Mouse (Mus musculus): Measurements from ENCODE around the gene Angel1. TPM values are rescaled to one million over a fixed set of nuclear protein-coding genes. Genes with fewer than 3 reads are reported as not detected.

The Angel1 gene
- polyA plus RNA-seq, 1 experiment from 2014 or later = 4.2 TPM

DNA sequence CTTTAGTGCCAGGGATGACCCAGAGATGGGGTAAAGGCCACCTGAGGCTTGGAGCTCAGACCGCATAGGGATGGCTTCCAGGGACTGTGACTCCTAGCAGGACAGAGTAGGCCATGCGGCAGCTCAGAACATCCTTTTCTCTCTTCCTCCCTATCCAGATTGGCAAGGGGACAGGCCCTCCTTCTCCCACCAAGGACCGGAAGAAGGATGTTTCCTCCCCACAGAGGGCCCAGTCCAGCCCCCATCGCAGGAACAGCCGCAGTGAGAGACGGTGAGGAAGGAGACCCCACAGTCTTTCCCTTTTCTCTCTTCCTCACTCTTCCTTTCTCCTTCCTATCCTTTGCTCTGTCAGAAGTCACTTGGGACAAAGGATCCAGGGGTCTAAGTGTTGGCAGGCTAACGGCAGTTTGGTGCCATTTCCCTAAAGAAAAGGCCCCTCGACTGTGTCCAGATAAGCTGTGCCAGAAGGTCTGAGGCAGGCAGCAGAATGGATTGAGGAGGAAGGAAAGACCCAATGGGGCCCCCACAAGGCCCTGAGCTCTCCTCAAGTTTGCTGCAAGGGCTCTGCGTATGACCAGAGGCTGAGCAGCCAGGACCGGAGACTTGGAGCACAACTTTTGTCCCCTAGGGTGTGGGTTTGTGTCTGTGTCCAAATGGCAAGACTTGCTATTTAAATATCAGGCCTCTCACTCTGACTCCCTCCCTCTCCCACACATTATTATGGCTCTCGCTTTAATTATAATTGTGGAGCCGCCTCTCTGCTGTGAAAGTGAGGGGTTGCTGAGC lies 35.4 kb downstream of the Angel1 start:
- Histone ChIP-seq H3K4me2 (replicated peaks; ENCODE audit: low read depth, low read length) (no peak overlapping the region), H3K4me3 (ENCODE audit: low read depth, low read length) (no peak overlapping the region), H3K27ac (ENCODE audit: low read length) (0 out of 2 replicates have a peak overlapping the region, but pooled peaks have one; percentile 38), H3K27me3 (replicated peaks; ENCODE audit: insufficient read depth, low read length) (no peaks in the 10 kb centered on the region), H3K9me3 (ENCODE audit: low read length) (no peaks in the 10 kb centered on the region), H3K36me3 (ENCODE audit: insufficient read depth, low read length) (no peaks in the 10 kb centered on the region), H3K9ac (replicated peaks; ENCODE audit: low read depth) (no peak overlapping the region), H3K4me1 (ENCODE audit: insufficient read depth, low read depth, low read length) (peaks cover 13% of the 10 kb centered on the region; the same call in 1 of the 2 replicates)
- WGBS = 66% methylated on average over 12 of the region's 12 CpGs
- ATAC-seq (no peak), DNase-seq (ENCODE audit: low spot score) (no peak)
- TF ChIP-seq EP300 (IDR thresholded peaks at IDR 0.05) = no peak
- TF ChIP-seq CTCF (IDR thresholded peaks at IDR 0.05) = no peak

DNA sequence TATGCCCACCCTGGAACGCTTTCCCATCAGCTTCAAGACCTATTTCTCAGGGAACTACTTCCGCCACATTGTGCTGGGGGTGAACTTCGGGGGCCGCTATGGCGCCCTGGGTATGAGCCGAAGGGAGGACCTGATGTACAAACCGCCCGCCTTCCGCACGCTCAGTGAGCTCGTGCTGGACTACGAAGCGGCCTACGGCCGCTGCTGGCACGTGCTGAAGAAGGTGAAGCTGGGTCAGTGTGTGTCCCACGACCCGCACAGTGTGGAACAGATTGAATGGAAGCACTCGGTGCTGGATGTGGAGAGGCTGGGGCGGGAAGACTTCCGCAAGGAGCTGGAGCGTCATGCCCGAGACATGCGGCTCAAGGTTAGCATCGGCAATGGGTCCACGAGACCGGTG lies 37.3 kb downstream of the Angel1 start:
- Histone ChIP-seq H3K27me3 (replicated peaks; ENCODE audit: insufficient read depth, low read length) (no peaks in the 10 kb centered on the region), H3K9ac (replicated peaks; ENCODE audit: low read depth) (no peak overlapping the region), H3K4me3 (ENCODE audit: low read depth, low read length) (no peak overlapping the region), H3K9me3 (ENCODE audit: low read length) (no peaks in the 10 kb centered on the region), H3K4me2 (replicated peaks; ENCODE audit: low read depth, low read length) (no peak overlapping the region), H3K27ac (ENCODE audit: low read length) (peak overlapping the region; percentile 59; the same call in 1 of the 2 replicates), H3K36me3 (ENCODE audit: insufficient read depth, low read length) (no peaks in the 10 kb centered on the region), H3K4me1 (ENCODE audit: insufficient read depth, low read depth, low read length) (peaks cover 13% of the 10 kb centered on the region; the same call in 1 of the 2 replicates)
- TF ChIP-seq EP300 (IDR thresholded peaks at IDR 0.05) = no peak
- TF ChIP-seq CTCF (IDR thresholded peaks at IDR 0.05) = no peak
- DNase-seq (ENCODE audit: low spot score) (no peak), ATAC-seq (no peak)
- WGBS = 97% methylated on average over 27 of the region's 27 CpGs

DNA sequence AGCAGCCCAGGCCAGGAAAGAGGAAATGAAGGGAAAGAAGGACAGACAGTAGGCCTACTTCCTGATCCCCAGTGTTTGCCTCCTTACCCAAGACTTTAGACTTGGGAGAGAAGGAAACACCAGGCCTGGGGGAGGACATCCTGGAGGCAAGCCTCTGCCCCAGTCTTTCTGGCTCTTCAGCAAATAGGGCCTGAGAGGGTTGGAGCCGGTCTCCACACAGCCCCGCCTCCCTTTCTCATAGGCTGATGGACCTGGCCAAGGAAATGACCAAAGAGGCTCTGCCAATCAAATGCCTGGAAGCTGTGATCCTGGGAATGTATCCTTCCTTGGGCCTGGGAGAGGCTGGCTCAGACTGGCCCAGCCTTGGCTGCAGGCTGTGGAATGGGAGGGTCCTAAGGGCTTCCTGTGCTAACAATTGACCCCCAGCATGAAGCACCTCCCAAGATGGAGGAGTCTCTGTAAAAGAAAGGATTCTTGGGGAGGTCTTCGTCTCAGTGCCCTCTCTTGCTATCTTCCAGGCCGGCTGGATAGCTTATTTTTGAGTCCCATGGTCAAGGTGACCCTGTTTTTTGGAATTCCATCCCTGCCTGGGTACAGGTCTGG lies 38.2 kb downstream of the Angel1 start:
- 66% methylated on average over 4 of the region's 4 CpGs for WGBS
- Histone ChIP-seq H3K9me3 (ENCODE audit: low read length) (no peaks in the 10 kb centered on the region), H3K27ac (ENCODE audit: low read length) (peak overlapping the region; percentile 59), H3K27me3 (replicated peaks; ENCODE audit: insufficient read depth, low read length) (no peaks in the 10 kb centered on the region), H3K4me2 (replicated peaks; ENCODE audit: low read depth, low read length) (no peak overlapping the region), H3K36me3 (ENCODE audit: insufficient read depth, low read length) (no peaks in the 10 kb centered on the region), H3K9ac (replicated peaks; ENCODE audit: low read depth) (no peak overlapping the region), H3K4me3 (ENCODE audit: low read depth, low read length) (no peak overlapping the region), H3K4me1 (ENCODE audit: insufficient read depth, low read depth, low read length) (peaks cover 13% of the 10 kb centered on the region; the same call in 1 of the 2 replicates)
- ATAC-seq (peak; percentile 83), DNase-seq (ENCODE audit: low spot score) (peak; percentile 70)
- TF ChIP-seq EP300 (IDR thresholded peaks at IDR 0.05) (no peak), CTCF (IDR thresholded peaks at IDR 0.05) (no peak)

DNA sequence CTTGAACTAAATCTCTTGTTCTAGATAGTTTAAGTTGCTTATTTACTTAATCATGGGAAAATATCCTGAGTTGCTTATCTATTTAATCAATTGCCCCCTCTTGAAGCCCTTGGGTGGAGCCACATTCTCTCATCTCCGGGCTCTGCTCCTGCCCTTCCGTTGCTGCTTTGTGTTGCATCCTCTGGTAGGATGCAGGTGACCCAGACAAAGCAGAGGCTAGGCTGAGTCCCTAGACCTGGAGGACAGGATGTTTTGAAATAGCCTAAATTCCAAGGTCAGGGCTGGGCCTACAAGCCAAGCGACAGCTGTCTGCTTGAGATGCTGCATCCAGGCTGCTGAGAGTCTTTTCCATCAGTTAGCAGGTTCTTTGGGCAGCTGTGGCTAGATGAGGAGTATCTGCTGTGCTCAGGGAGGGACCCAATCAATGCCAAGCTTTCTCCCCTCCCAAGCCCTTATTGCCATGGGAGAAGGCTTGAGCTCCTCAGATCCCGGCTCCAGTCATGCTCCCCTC lies 38.8 kb downstream of the Angel1 start:
- Histone ChIP-seq H3K27me3 (replicated peaks; ENCODE audit: insufficient read depth, low read length) (no peaks in the 10 kb centered on the region), H3K4me1 (ENCODE audit: insufficient read depth, low read depth, low read length) (peaks cover 13% of the 10 kb centered on the region; the same call in 1 of the 2 replicates), H3K4me3 (ENCODE audit: low read depth, low read length) (no peak overlapping the region), H3K36me3 (ENCODE audit: insufficient read depth, low read length) (no peaks in the 10 kb centered on the region), H3K9ac (replicated peaks; ENCODE audit: low read depth) (no peak overlapping the region), H3K9me3 (ENCODE audit: low read length) (no peaks in the 10 kb centered on the region), H3K27ac (ENCODE audit: low read length) (peak overlapping the region; percentile 55), H3K4me2 (replicated peaks; ENCODE audit: low read depth, low read length) (no peak overlapping the region)
- TF ChIP-seq CTCF (IDR thresholded peaks at IDR 0.05) (no peak), EP300 (IDR thresholded peaks at IDR 0.05) (no peak)
- 46% methylated on average over 4 of the region's 4 CpGs for WGBS
- DNase-seq (ENCODE audit: low spot score) = peak; percentile 38
- ATAC-seq = peak; percentile 63

DNA sequence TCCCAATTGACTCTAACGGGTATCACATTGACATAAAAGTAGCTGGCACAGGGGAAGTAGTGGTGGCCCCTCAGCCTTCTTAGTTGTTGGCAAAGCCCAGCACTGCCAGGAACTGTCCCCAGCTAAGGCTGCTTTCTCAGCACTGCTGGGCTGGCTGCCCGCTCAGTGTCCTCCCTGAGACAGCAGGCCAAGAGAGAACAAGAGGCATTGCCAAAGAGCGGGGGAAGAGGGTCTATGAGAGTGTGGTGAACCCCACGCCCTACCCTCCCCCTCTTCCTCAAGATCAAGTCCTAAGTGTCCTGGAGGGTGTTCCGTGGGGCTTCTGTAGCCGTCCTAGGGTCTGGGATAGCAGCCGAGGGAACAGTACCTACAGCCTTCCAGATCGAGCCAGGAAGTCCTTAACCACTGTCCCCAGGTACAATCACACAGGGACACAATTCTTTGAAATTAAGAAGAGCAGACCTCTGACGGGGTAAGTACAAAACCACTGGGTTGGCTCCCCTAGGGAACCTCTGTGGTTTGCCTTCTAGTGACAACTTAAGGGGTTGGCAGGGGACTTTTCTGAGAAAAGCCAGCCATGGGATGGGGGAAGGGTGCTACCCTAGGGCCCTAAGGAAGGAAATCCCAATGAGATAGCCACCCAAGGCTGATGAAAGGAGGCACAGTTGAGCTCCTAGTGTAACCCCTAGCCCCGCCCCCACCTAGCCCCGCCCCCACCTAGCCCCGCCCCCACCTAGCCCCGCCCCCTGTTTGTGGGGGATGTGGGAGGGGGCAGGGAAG lies 39.5 kb downstream of the Angel1 start:
- Histone ChIP-seq H3K9ac (replicated peaks; ENCODE audit: low read depth) (no peak overlapping the region), H3K27me3 (replicated peaks; ENCODE audit: insufficient read depth, low read length) (no peaks in the 10 kb centered on the region), H3K27ac (ENCODE audit: low read length) (peak overlapping the region; percentile 62), H3K36me3 (ENCODE audit: insufficient read depth, low read length) (no peaks in the 10 kb centered on the region), H3K4me3 (ENCODE audit: low read depth, low read length) (no peak overlapping the region), H3K9me3 (ENCODE audit: low read length) (no peaks in the 10 kb centered on the region), H3K4me1 (ENCODE audit: insufficient read depth, low read depth, low read length) (peaks cover 13% of the 10 kb centered on the region; the same call in 1 of the 2 replicates), H3K4me2 (replicated peaks; ENCODE audit: low read depth, low read length) (no peak overlapping the region)
- 48% methylated on average over 13 of the region's 13 CpGs for WGBS
- ATAC-seq = no peak
- DNase-seq (ENCODE audit: low spot score) = no peak
- TF ChIP-seq CTCF (IDR thresholded peaks at IDR 0.05) (no peak), EP300 (IDR thresholded peaks at IDR 0.05) (no peak)

DNA sequence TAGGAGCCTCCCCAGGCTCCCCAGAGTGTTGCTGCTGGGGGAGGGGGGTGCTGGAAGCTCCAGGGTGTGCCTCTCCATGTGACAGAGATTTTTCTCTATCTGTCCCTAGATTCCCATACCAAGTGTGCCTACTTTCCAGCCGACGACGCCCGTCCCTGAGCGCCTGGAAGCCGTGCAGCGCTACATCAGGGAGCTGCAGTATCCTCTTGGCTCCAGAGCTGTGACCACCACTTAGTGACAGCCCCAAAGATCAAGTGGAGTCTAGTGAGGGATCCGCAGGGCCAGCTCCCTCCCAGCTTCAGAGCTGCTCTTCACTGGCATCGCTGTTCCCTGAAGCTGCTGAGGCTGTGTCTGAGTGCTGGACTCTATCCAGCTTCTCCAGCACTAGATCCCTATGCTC lies 41.0 kb downstream of the Angel1 start:
- 61% methylated on average over 9 of the region's 9 CpGs for WGBS
- Histone ChIP-seq H3K9me3 (ENCODE audit: low read length) (no peaks in the 10 kb centered on the region), H3K36me3 (ENCODE audit: insufficient read depth, low read length) (no peaks in the 10 kb centered on the region), H3K9ac (replicated peaks; ENCODE audit: low read depth) (no peak overlapping the region), H3K4me2 (replicated peaks; ENCODE audit: low read depth, low read length) (no peak overlapping the region), H3K27me3 (replicated peaks; ENCODE audit: insufficient read depth, low read length) (no peaks in the 10 kb centered on the region), H3K4me3 (ENCODE audit: low read depth, low read length) (no peak overlapping the region), H3K27ac (ENCODE audit: low read length) (no peak overlapping the region), H3K4me1 (ENCODE audit: insufficient read depth, low read depth, low read length) (peaks cover 13% of the 10 kb centered on the region; the same call in 1 of the 2 replicates)
- no peak for DNase-seq (ENCODE audit: low spot score)
- no peak for TF ChIP-seq EP300 (IDR thresholded peaks at IDR 0.05)
- no peak for TF ChIP-seq CTCF (IDR thresholded peaks at IDR 0.05)
- no peak for ATAC-seq

All from lung, postnatal 0 days (tissue).